Mouse (Mus musculus) megakaryocyte progenitor cell, adult 5-6 weeks (primary cell): ENCODE results near the gene Cdk1. TPM values are rescaled to one million over a fixed set of nuclear protein-coding genes. Genes with fewer than 3 reads are reported as not detected.

Source experiments
- ATAC-seq: replicated peaks from 2 replicates; pipeline ENCODE4 v1.8.0; 2016; ENCODE audit warnings: mild to moderate bottlenecking, moderate TSS enrichment, inconsistent platforms; ENCODE audit not compliant: poor library complexity
- total RNA-seq, 2 experiments: library from RNA; stranded (forward) in 1 of 2; stranded (reverse) in 1 of 2; fragments of 157-497, 149-512 nt in 1 of 2; fragments of 200-1000 nt in 1 of 2; gene quantifications; 2 replicates each; pipeline versions ENCODE4 v1.2.3 to v1.2.4; 2015 to 2017

The Cdk1 gene
- 118 and 123 TPM in 2 replicates for total RNA-seq (2015)
- total RNA-seq (2017) = 276 and 278 TPM in 2 replicates

- peak; percentile 93 for ATAC-seq
These were observed at the start of gene Cdk1 for GRCm38 (mm10) chr10:69352212-69353085. Cdk1 (minus strand) TSS chr10:69352938.

DNA sequence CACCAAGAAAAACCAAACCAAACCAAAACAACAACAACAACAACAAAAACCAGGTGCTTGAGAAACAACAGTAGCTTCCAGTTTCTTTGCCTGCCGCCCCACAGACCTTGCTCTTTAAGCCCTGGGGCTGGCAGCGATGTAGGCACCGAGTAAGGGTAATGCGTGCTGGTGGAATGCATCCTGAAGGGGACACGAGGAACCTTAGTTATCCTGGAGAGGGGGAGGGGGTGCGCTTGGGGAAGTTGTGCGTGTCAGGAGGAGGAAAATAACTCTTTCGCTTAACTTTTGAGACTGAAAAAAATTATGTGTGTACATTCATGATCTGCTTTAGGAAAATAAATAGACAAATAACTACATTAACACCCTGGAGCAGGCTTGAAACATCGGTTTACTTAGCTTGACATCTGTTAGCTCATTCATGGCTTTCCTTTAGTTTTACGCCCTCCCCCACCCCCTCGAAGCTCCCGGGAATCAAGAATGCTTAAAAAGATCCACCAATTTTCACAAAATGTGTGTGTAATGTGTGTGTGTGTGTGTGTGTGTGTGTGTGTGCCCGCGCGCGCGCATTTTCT, 47.2 kb upstream of the Cdk1 start:
- no peak for ATAC-seq

- peak; percentile 46; the same call in 1 of the 2 replicates for ATAC-seq
These were observed 46.2 kb upstream of the Cdk1 start, which contains the start of gene Ank3 for GRCm38 (mm10) chr10:69398763-69399590. Ank3 (plus strand) TSS chr10:69398773.

GRCm38 (mm10) chr10:69398197-69398762, 45.5 kb upstream of the Cdk1 start:
- ATAC-seq = no peak

- no peak for ATAC-seq
These were observed 36.8 kb upstream of the Cdk1 start for GRCm38 (mm10) chr10:69389511-69389910.

DNA sequence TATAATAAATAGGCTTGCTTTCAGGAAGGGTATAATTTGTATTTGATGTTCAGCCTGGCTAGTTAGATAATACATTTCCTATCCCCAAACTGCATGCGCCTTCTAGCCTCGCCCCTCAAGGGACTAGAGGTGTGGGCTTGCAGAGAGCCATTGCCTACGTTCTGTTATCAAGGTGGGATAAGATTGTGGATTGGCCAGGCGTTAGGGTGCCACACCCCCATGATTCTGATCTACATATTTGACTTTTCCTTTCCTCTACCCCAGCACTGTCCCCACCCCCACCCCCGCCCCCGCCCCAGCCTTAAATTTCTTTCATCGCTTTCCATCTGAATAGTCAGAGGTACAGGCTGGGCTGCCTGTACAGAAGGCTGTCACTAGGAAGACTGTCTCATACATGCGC, 34.0 kb upstream of the Cdk1 start:
- ATAC-seq = no peak

DNA sequence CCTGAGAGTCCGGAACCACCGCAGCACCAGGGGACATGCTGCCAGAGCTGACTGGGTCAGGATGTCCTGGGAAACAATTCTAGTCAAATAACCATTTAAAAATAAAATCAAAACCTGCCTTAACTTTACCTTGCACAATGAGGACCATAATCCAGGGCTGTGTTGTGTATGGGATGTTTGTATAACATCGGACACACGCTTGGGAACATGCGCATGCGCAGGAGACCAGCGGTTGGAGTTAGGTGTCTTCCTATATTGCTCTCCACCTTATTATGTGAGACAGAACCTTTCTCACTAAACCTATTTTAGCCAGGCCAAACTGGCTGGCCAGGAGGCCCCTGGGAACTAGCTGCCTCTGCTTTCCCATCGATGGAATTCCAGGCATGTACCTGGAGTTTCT, 32.4 kb upstream of the Cdk1 start:
- ATAC-seq = no peak

GRCm38 (mm10) chr10:69384640-69385039, 31.9 kb upstream of the Cdk1 start:
- no peak for ATAC-seq

GRCm38 (mm10) chr10:69383186-69383585, 30.4 kb upstream of the Cdk1 start:
- ATAC-seq = no peak

GRCm38 (mm10) chr10:69375154-69375553, 22.4 kb upstream of the Cdk1 start:
- peak; percentile 39; the same call in 1 of the 2 replicates for ATAC-seq

GRCm38 (mm10) chr10:69373796-69374550, 21.2 kb upstream of the Cdk1 start:
- no peak for ATAC-seq

DNA sequence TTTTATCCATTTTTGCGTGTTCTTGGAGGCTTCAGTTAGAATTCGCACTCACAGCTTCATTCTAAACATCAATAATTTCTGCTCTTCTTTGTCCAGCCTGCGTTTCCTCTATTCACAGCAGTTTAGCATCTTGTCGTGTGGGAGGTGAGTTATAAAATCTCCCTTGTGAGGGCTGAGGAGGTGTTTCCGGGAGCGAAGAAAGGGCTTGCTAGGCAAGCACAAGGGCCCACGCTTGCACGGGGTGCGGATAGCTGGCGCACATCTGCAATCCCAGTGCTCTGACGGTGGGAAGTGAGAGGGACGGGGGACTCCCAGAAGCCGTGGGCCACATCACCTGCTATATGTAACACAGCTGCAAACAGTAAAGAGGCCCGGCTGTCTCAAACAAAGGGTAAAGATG, 19.3 kb upstream of the Cdk1 start:
- no peak for ATAC-seq

DNA sequence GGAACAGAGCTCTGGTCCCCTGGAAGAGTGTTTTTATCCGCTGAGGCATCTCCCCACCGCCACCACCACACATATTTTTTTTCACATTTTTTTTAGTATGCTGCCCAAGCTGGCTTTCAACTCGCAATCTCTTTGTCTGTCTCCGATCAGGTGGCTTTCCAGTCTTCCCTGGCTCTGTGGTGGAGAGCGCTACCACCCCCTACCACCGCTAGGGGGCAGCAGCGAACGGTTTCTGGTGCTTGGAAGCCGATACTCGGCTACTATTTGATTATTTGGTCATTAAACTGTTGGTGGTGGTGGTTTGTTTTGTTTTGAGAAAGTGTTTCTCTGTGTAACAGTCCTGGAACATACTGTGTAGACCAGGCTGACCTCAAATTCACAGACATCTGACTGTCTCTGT, 18.7 kb upstream of the Cdk1 start:
- ATAC-seq = peak; percentile 81

DNA sequence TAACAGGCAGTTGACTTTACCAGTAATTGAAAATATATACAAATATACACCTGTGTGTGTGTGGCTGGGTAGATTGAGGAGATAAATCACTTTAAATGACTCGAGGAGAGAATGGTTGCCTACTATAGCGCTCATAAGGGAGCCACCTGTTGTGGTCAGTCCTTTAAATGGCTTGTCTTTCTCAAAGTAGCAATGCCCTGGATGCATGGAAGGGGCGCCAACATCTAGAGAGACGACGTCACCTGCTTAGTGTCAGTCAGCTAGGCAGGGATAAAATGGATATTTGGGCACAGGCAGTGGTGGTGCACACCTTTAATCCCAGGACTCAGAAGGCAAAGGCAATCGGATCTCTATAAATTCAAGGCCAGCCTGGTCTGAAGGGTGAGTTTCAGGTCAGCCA, 16.6 kb upstream of the Cdk1 start:
- ATAC-seq = no peak

- ATAC-seq = peak; percentile 74
These were observed 14.2 kb upstream of the Cdk1 start for GRCm38 (mm10) chr10:69366877-69367387.

DNA sequence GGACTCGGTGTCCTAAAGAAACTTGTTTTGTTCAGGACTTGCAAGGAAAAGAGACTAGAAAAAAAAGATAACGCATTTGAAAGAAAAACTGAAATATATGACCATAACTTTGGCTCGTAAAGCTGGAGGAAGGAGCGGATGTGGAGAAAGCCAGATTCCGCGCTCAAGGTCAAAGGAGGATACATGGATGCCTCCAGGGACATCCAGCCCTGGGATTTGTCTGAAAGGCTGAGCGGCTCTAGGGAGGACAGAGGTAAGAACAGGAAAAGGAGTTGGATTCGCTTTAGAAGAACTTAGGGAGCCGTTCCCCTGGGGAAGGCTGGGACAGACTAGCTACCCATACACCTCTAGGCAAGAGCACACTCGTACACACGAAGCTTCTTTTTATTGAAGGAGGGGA, 13.5 kb upstream of the Cdk1 start:
- ATAC-seq = no peak

DNA sequence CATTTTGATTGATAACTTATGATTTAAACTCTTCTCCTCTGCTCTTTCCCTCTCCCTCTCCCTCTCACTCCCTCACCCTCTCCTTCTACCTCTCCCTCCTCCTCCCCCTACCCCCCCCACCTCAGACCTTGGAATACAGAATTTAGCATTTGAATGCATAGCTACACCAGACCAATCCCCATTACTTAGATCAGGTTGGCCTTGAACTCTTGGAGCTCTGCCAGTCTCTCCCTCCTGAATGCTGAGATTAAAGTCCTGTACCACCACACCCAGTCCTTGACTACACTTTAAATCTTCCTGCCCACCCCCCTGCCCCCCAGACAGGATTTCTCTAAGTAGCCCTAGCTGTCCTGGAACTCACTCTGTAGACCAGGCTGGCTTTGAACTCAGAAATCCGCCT, 6.9 kb upstream of the Cdk1 start:
- ATAC-seq = no peak

GRCm38 (mm10) chr10:69353086-69353479, 345 bp upstream of the Cdk1 start:
- peak; percentile 37 for ATAC-seq

DNA sequence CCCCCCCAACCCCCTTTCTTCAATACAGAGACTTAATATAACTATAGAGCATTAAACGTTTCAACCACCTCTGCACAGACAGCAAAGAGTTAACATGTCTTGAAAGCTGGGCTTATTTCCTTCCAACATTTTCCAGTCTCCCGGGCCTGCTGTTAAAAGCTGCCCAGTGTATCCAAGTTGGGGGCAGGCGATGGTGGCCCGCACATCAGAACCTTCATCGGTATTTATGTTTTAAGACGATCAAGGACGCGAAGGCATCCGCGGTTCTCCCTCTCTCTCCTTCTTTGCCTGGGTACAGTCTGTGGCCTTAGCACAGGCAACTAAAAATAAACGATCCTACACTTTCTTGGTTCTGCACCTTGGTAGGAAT, 911 bp downstream of the Cdk1 start:
- ATAC-seq = no peak
